Mouse (Mus musculus) embryonic facial prominence, embryonic 13.5 days (tissue): ENCODE measurements around the gene Ddx41. TPM values are rescaled to one million over a fixed set of nuclear protein-coding genes. Genes with fewer than 3 reads are reported as not detected.
"Not testable (repeated sequence)": the region's sequence is repeated elsewhere in the genome, so short reads cannot be mapped to it uniquely, and the experiment has no call there.

Experiments
- ATAC-seq: fragments of 200-750 bp; cut with Nextera tagmentation; 2 replicates; pipeline ENCODE4 v1.8.0; 2017; ENCODE audit warnings: low read depth; ENCODE audit not compliant: insufficient number of reproducible peaks, insufficient read depth, low FRiP score, low TSS enrichment
- H3K27ac ChIP-seq: fragments of 300-500 bp; sonication (generic); 2 replicates; pipeline ENCODE4 v1.5.1; 2015; ENCODE audit warnings: moderate library complexity, mild to moderate bottlenecking, inconsistent platforms
- H3K27me3 ChIP-seq: fragments of 300-500 bp; sonication (generic); 2 replicates; pipeline ENCODE4 v1.6.1; 2015; ENCODE audit warnings: mild to moderate bottlenecking, inconsistent platforms
- H3K36me3 ChIP-seq: fragments of 300-500 bp; sonication (generic); 2 replicates; pipeline ENCODE4 v1.6.1; 2015; ENCODE audit warnings: mild to moderate bottlenecking, inconsistent platforms
- H3K4me1 ChIP-seq: fragments of 300-500 bp; sonication (generic); 2 replicates; pipeline ENCODE4 v1.6.1; 2015; ENCODE audit warnings: inconsistent platforms
- H3K4me2 ChIP-seq: fragments of 300-500 bp; sonication (generic); 2 replicates; pipeline ENCODE4 v1.6.1; 2015; ENCODE audit warnings: moderate library complexity, mild to moderate bottlenecking, inconsistent platforms
- H3K4me3 ChIP-seq: fragments of 300-500 bp; sonication (generic); 2 replicates; pipeline ENCODE4 v1.5.1; 2015; ENCODE audit warnings: mild to moderate bottlenecking, inconsistent platforms
- H3K9ac ChIP-seq: fragments of 300-500 bp; sonication (generic); 2 replicates; pipeline ENCODE4 v1.6.1; 2015; ENCODE audit warnings: mild to moderate bottlenecking, inconsistent platforms
- H3K9me3 ChIP-seq: fragments of 300-500 bp; sonication (generic); 2 replicates; pipeline ENCODE4 v1.6.1; 2016; ENCODE audit warnings: inconsistent platforms
- WGBS: fragments of 180-500 bp; shearing (Covaris S2); methylation state at CpG from one replicate; pipeline ENCODE4 v1.1.7; 2015; ENCODE audit warnings: mixed read lengths; 5-methylcytosine and 5-hydroxymethylcytosine counted together
- polyA plus RNA-seq: library from polyadenylated mRNA; unstranded; fragments of >200 nt; fragmentation: Nextera tagmentation; extraction: Ambion mirVana; gene quantifications from 2 replicates; pipeline ENCODE4 v1.2.1, GENCODE M21; 2015

Gene Ddx41
- polyA plus RNA-seq = 73.0 and 80.0 TPM in 2 replicates

DNA sequence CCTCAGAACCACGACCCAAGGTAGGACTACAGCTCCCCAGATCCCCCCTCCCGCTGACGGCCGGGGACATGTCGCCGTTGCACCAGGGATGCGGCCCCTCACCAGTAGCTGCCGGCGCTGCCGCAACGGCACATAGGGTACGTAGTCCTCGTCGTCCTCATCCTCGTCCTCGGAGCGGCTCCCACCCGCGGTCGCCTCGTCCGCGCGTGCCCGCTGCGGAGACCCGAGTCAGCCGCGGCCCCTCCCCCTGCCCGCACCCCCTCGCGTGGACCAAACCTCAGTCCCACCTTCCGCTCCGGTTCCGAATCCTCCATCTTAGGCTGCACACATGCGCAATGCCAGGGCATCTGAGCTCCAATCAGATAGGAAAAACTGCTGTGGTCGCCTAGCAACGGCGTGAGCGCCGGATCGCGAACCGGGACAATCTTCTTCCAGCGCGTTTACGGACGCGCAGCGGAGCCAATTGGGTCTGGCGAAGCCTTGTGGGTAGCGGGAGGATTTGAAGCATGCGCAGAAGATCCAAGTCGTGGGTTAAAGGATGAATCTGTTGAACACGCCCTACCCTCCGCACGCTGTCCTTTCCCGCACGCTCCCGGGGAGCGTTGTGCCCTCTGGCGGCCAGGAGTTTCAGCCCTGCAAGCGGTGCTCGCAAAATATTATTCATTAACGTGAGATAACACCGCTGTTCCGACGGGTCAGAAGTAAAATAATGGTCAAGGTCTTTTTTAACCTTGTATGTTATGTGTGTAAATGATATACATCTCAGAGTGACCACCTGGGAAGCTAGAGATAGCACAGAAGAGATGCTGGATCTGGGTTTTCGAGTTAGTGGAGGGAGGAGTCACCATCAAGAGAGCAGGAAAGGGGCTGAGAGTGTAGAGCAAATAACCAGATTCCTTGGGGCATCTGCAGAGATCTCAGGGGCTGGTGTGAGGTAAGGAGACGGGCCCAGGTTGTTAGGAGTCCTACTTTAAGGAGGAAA is at the start of gene Ddx41:
TSS of gene Ddx41 (minus strand) at position 465 of the 982 bp plus-strand sequence.
- Histone ChIP-seq H3K4me1 (peaks cover 16% of the 10 kb centered on the region), H3K4me2 (peak within 1 kb of the TSS; percentile 97), H3K4me3 (peak within 1 kb of the TSS; percentile 91), H3K36me3 (peaks cover 78% of the 10 kb centered on the region), H3K9ac (peak within 1 kb of the TSS; percentile 91), H3K27me3 (no peaks in the 10 kb centered on the region), H3K27ac (peak within 1 kb of the TSS; percentile 65), H3K9me3 (no peaks in the 10 kb centered on the region)
- WGBS = under 1% methylated on average over 70 of the region's 70 CpGs
- peak; percentile 95 for ATAC-seq

DNA sequence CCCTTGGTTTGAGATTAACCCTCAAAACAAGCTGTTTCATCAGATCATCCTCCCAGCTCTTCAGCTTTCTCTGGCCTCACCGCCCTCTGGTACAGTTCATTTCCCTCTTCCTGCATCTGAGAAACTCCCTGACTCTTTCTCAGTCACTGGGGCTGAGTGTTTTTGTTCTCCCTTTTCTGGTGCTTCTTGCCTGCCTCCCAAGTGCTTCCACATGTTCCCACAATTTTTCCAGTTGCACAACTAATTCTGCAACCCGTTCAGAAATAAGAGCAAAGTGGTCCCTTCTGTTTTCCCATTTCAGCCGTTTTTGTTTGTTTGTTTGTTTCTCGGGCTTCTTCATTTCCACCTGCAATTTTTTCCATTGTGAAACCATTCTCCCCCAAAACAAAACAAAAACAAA is 41.6 kb upstream of the Ddx41 start:
- H3K4me2 ChIP-seq = no peak overlapping the region
- no peaks in the 10 kb centered on the region for H3K4me1 ChIP-seq
- H3K27ac ChIP-seq = no peak overlapping the region
- H3K4me3 ChIP-seq = no peak overlapping the region
- no peak for ATAC-seq
- WGBS = 63% methylated on average over 4 of the region's 4 CpGs
- no peak overlapping the region for H3K9ac ChIP-seq
- no peaks in the 10 kb centered on the region for H3K27me3 ChIP-seq
- no peaks in the 10 kb centered on the region for H3K9me3 ChIP-seq
- no peaks in the 10 kb centered on the region for H3K36me3 ChIP-seq

DNA sequence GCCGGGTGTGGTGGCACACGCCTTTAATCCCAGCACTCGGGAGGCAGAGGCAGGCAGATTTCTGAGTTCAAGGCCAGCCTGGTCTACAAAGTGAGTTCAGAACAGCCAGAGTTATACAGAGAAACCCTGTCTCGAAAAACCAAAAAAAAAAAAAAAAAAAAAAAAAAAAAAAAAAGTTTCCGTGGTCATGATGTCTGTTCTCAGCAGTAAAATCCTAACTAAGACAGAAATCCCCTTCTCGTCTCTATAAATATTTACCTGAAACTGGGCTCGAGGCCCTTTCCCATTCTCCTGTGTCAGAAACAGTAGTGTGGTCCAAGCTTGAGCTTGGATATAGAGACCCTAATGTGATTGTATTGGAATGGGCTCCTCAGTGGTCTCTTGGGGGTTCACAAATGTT is 40.4 kb upstream of the Ddx41 start:
- not testable (repeated sequence) for H3K36me3 ChIP-seq, H3K27me3 ChIP-seq, H3K9me3 ChIP-seq, ATAC-seq, H3K4me1 ChIP-seq, H3K27ac ChIP-seq, H3K9ac ChIP-seq, H3K4me3 ChIP-seq, H3K4me2 ChIP-seq
- WGBS = 90% methylated on average over 7 of the region's 7 CpGs

DNA sequence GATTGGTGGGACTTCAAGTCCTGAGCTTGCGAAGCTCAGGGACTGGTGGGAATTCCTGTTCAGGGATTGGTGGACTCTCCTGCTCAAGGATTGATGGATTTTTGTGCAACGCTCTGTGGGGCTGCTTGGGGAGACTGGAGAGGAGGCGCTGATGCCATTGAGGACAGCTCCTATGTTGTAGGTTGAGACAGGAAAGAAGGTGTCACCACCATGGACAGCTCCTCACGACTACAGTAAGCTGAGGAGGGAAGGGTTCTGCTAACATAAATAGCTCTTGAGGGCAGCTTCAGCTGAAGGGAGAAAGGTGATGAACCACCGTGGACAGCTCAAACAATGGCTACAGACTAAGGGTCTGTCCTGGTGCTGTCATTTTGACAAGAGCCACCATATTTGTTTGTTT is 39.5 kb upstream of the Ddx41 start:
- Histone ChIP-seq H3K27ac (no peak overlapping the region), H3K27me3 (no peaks in the 10 kb centered on the region), H3K4me1 (peaks cover 5% of the 10 kb centered on the region), H3K4me3 (no peak overlapping the region), H3K36me3 (no peaks in the 10 kb centered on the region), H3K4me2 (no peak overlapping the region), H3K9ac (no peak overlapping the region), H3K9me3 (no peaks in the 10 kb centered on the region)
- 57% methylated on average over 5 of the region's 5 CpGs for WGBS
- ATAC-seq = no peak

DNA sequence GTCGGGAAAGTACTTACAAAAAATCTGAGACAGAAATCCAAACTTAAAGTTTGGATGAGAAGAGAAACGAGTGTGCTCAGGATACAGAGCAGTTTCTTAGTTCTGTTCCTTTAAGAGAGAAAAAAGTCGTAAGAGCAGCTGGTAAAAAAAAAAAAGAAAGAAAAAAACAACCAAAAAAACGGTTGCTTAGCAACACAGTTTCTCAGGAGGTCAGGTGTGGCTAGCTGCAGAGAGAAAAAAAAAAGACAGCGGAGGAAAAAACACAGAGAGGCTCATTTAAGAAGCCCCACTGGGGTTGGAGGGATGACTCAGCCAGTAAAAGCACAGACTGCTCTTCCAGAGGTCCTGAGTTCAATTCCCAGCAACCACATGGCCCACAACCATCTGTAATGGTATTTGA is 37.9 kb upstream of the Ddx41 start:
- ATAC-seq = no peak
- H3K4me2 ChIP-seq = no peak overlapping the region
- no peak overlapping the region for H3K4me3 ChIP-seq
- H3K36me3 ChIP-seq = no peaks in the 10 kb centered on the region
- no peak overlapping the region for H3K27ac ChIP-seq
- 69% methylated on average over 5 of the region's 5 CpGs for WGBS
- no peaks in the 10 kb centered on the region for H3K27me3 ChIP-seq
- no peaks in the 10 kb centered on the region for H3K9me3 ChIP-seq
- H3K9ac ChIP-seq = no peak overlapping the region
- peaks cover 12% of the 10 kb centered on the region for H3K4me1 ChIP-seq

DNA sequence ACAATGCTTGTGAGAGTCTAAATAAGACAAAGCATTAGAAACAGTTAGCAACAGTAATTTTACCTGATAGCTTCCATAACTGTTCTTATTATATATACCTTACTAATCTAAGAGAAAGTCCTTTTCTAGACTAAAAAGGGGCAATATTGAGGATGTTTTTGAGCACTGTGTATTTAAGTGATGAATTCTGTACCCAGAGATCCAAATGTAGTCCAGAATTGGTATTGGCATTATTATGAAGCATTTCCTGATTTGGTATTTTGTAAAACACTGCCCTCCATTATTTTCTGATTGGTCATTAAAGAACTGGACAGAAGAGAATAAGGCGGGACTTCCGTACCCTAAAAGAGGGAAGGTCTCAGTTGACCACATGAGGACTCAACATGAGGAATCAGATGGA is 37.0 kb upstream of the Ddx41 start, which contains the start of gene Tmed9:
TSS of gene Tmed9 (plus strand) at position 301 of the 400 bp plus-strand sequence.
- WGBS = 97% methylated on average over 2 of the region's 2 CpGs
- no peaks in the 10 kb centered on the region for H3K9me3 ChIP-seq

DNA sequence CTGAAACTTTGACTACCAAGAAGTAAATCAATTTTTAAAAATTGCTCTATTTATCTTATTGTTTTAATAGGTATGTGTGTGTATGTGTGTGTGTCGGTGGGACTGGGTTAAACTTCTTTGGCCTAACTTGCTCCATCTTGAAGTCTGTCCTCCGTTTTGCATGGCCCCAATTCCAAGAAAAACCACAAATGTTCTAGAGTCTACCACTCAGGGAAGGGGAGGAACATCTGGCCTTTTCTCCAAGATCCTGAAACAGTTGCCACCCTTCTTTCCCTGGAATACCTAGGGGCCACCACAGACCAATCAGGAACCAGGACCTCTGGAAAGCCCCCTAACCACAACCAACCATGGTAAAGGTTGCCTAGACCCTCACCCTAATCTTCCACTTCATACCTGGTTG is 35.5 kb upstream of the Ddx41 start:
- Histone ChIP-seq H3K9me3 (no peaks in the 10 kb centered on the region), H3K9ac (0 out of 2 replicates have a peak overlapping the region, but pooled peaks have one; percentile 27), H3K4me2 (peak overlapping the region; percentile 98), H3K27me3 (no peaks in the 10 kb centered on the region), H3K4me3 (0 out of 2 replicates have a peak overlapping the region, but pooled peaks have one; percentile 1), H3K27ac (no peak overlapping the region), H3K36me3 (peaks cover 12% of the 10 kb centered on the region), H3K4me1 (peaks cover 17% of the 10 kb centered on the region)
- 63% methylated on average over 2 of the region's 2 CpGs for WGBS
- no peak for ATAC-seq

More for the DNA sequence above, 37.0 kb upstream of the Ddx41 start, which contains the start of gene Tmed9:
- Histone ChIP-seq H3K4me3 (no peak within 1 kb of the TSS), H3K4me1 (peaks cover 17% of the 10 kb centered on the region), H3K36me3 (peaks cover 4% of the 10 kb centered on the region; the same call in 1 of the 2 replicates), H3K27me3 (no peaks in the 10 kb centered on the region), H3K27ac (no peak within 1 kb of the TSS), H3K4me2 (no peak within 1 kb of the TSS), H3K9ac (no peak within 1 kb of the TSS)
- no peak for ATAC-seq

DNA sequence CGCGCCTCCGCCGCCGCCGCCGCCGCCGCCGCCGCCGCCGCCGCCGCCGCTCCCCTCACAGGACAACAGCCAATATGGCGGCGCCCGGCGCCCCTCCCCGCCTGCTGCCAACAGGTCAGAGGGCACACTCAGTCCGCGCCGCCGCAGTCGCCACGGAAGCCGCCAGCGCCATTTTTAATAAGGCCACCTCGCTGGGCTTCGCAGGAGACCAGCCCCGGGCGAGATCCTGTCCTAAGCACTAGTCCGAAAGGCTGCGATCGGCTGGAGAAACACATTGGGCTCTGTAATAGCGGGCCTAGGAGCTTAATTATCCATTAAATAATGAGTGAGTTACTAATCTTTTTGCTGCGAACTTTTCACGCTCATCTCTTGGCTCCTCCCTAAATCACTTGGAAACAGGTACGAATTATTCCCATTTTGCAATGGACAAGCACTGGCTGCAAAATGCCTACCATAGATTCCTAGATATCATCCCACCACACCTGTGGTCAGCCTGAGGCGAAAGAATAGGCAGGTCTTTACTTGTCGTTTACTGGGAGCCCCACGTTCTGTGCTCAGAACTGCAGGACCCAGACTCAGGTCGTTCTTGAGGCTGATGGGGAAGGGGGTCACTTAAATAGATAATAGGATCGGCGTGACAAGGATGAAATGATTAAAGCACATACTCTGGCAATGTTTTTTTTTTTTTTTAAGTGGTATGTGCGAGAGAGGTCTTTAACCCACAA is 34.7 kb upstream of the Ddx41 start, which contains the start of gene Fam193b:
TSS of gene Fam193b (minus strand) at position 94 of the 725 bp plus-strand sequence.
- H3K9me3 ChIP-seq = no peaks in the 10 kb centered on the region
- H3K9ac ChIP-seq = peak within 1 kb of the TSS; percentile 98
- peaks cover 17% of the 10 kb centered on the region for H3K4me1 ChIP-seq
- peak; percentile 75 for ATAC-seq
- H3K4me3 ChIP-seq = peak within 1 kb of the TSS; percentile 98
- H3K27me3 ChIP-seq = no peaks in the 10 kb centered on the region
- peak within 1 kb of the TSS; percentile 98 for H3K4me2 ChIP-seq
- 1% methylated on average over 46 of the region's 47 CpGs for WGBS
- H3K27ac ChIP-seq = peak within 1 kb of the TSS; percentile 91
- peaks cover 16% of the 10 kb centered on the region for H3K36me3 ChIP-seq

DNA sequence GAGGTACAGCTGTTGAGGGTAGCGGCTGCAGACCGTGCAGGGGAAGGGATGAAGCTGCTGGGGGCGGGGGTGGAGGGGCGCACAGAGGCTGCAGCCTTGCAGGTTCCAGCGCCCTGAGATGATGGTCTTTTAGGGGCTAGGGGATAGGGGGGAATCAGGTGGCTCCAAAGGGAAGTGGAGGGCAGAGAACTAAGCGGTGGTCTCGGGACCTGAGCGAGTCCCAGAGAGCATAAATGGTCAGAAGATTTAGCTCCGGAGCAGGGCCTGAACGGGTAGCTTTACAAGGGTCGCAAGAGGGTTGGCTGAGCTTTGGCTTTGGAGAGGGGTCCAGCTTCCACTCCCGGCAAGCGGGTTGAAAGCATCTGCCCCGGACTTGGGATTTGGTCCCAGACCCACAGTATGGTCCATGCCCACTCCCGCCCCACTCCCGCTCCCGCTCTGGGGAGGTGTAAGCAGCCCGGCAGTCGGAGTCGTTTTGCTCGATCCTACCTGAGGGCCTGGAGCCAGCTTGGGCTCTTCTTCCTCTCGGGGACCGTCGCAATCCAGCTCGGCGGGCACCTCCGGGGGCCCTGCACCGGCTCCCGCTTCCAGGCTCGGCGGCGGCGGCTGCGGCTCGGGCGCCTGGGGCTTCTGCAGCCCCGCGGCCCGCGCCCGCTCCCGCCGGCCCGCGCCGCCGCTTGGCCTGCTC is 34.0 kb upstream of the Ddx41 start:
- ATAC-seq = peak; percentile 65
- Histone ChIP-seq H3K4me1 (peaks cover 17% of the 10 kb centered on the region), H3K4me2 (peak overlapping the region; percentile 98), H3K4me3 (peak overlapping the region; percentile 98), H3K9me3 (no peaks in the 10 kb centered on the region), H3K9ac (peak overlapping the region; percentile 98), H3K27ac (peak overlapping the region; percentile 91), H3K27me3 (no peaks in the 10 kb centered on the region), H3K36me3 (peaks cover 20% of the 10 kb centered on the region)
- WGBS = under 1% methylated on average over 45 of the region's 47 CpGs

DNA sequence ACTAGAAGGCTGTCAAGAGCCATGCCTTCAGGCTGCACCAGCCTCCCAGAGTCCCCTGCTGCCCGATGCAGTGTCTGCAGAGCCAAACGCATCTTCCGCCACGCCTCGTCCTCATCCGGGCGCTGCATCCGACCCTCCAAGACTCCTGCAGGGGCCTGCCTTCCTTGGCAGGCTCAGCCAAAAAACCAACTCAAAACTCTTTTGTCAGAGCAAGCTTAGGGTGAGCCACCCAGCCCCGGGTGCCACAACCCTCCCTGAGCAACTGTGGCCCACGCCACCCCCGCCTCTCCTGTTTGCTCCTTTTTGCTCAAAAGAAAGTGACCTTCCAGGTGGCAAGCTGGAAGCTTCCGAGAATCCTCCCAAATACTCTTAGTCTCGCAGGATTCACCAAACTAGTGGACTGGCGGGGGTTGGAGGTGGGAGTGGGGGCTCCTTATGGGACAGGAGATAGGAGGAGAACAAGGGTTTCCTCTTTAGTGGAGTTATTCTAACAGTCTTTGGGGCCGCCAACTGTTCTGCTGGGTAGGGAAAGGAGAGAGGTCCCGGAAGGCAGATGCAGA is 33.3 kb upstream of the Ddx41 start:
- H3K9me3 ChIP-seq = no peaks in the 10 kb centered on the region
- ATAC-seq = no peak
- H3K27ac ChIP-seq = peak overlapping the region; percentile 91
- peak overlapping the region; percentile 98 for H3K9ac ChIP-seq
- 3% methylated on average over 16 of the region's 16 CpGs for WGBS
- H3K4me3 ChIP-seq = peak overlapping the region; percentile 98
- peaks cover 17% of the 10 kb centered on the region for H3K4me1 ChIP-seq
- H3K4me2 ChIP-seq = peak overlapping the region; percentile 98
- peaks cover 22% of the 10 kb centered on the region for H3K36me3 ChIP-seq
- no peaks in the 10 kb centered on the region for H3K27me3 ChIP-seq

DNA sequence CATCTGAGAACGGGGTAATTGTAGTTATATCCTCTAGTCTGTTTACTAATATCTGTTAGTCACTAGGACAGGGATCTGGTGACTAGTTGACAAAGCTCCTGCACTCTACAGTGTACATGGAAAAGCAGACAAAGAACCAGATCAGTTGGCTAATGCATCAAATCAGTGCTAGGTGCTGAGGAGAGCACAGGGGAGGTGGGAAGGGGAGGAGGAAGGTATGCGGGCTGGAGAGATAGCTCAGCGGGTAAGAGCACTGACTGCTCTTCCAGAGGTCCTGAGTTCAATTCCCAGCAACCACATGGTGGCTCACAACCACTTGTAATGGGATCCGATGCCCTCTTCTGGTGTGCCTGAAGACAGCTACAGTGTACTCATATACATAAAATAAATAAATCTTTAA is 32.1 kb upstream of the Ddx41 start:
- H3K4me3 ChIP-seq, H3K9me3 ChIP-seq, ATAC-seq, H3K4me2 ChIP-seq, H3K9ac ChIP-seq, H3K27me3 ChIP-seq, H3K27ac ChIP-seq: not testable (repeated sequence)
- H3K4me1 ChIP-seq = peaks cover 18% of the 10 kb centered on the region
- peaks cover 22% of the 10 kb centered on the region for H3K36me3 ChIP-seq
- WGBS = 83% methylated on average over 4 of the region's 4 CpGs
